Mouse (Mus musculus): ENCODE measurements around the gene Ctnna3. TPM values are rescaled to one million over a fixed set of nuclear protein-coding genes. Genes with fewer than 3 reads are reported as not detected.

Ctnna3 gene
- polyA plus RNA-seq, 2 experiments = 0.78 to 0.89 TPM

DNA sequence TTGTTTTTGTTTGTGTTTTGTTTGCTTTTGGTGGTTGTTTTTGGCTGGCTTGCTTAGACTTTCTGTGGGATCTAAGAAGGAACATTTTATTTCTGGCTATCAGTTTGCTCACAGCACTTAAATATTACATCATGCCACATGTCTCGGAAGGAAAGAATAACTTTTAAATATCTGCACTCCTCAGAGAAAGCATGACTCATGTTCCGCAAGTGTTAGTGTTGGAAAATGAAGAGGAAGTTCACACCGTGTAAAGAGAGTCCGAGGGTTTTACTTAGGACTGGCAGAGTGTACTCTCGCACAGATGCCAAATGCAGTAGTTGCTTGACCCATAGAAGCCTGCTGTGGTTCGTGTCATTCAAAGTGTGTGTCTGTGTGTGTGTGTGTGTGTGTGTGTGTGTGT lies 619.3 kb downstream of the Ctnna3 start:
- Histone ChIP-seq H3K4me2 (replicated peaks; ENCODE audit: low read depth, low read length, severe bottlenecking) (no peak overlapping the region), H3K36me3 (ENCODE audit: control insufficient read depth, insufficient read depth, low read length) (no peaks in the 10 kb centered on the region), H3K4me1 (ENCODE audit: control insufficient read depth, insufficient read depth, low read length) (peaks cover 7% of the 10 kb centered on the region; the same call in 1 of the 2 replicates), H3K4me3 (replicated peaks; ENCODE audit: low read length) (no peak overlapping the region), H3K27ac (replicated peaks; ENCODE audit: low read depth, low read length) (no peak overlapping the region), H3K9me3 (ENCODE audit: control insufficient read depth, low read length) (no peaks in the 10 kb centered on the region), H3K27me3 (ENCODE audit: control insufficient read depth, insufficient read depth, low read length) (no peaks in the 10 kb centered on the region), H3K9ac (ENCODE audit: low read depth, low read length, severe bottlenecking) (no peak overlapping the region)
- ATAC-seq (ENCODE audit: low FRiP score, low read depth) = no peak; the same call in 1 of the 2 replicates
- TF ChIP-seq POLR2A (IDR thresholded peaks at IDR 0.05; ENCODE audit: borderline replicate concordance, extremely low read depth, insufficient read depth, insufficient read length) = no peak
- 64% methylated on average over 6 of the region's 6 CpGs for WGBS
- DNase-seq (ENCODE audit: low spot score) = no peak

- 52% methylated on average over 6 of the region's 6 CpGs for WGBS
These were observed 620.0 kb downstream of the Ctnna3 start for GRCm38 (mm10) chr10:64049946-64050345.

DNA sequence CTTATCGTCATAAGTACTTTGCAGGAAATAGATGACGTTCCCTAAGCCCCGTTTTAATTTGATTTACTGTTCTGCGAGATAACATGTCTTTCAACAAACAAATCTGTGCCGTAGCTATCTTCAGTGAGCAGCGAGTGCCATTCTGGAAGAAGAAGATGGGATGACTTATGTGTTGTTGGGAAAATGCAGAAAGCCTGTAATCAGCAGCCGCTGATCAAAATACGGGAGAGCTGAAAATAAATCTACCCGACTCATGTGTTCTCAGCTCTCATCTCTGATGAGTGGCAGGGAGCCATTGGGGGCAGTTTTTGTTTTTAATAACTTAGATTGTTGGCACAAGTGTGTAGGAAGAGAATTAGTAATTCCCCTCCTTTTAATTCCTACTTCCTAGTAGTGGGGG lies 633.8 kb downstream of the Ctnna3 start:
- WGBS = 86% methylated on average over 9 of the region's 9 CpGs
- H3K4me2 ChIP-seq (replicated peaks; ENCODE audit: low read depth, low read length, severe bottlenecking) = no peak overlapping the region
- H3K9me3 ChIP-seq (ENCODE audit: control insufficient read depth, low read length) = no peaks in the 10 kb centered on the region
- H3K27me3 ChIP-seq (ENCODE audit: control insufficient read depth, insufficient read depth, low read length) = no peaks in the 10 kb centered on the region
- no peaks in the 10 kb centered on the region for H3K36me3 ChIP-seq (ENCODE audit: control insufficient read depth, insufficient read depth, low read length)
- ATAC-seq (ENCODE audit: low FRiP score, low read depth) = no peak
- no peak overlapping the region for H3K9ac ChIP-seq (ENCODE audit: low read depth, low read length, severe bottlenecking)
- no peak for DNase-seq (ENCODE audit: low spot score)
- no peak for TF ChIP-seq POLR2A (IDR thresholded peaks at IDR 0.05; ENCODE audit: borderline replicate concordance, extremely low read depth, insufficient read depth, insufficient read length)
- H3K4me1 ChIP-seq (ENCODE audit: control insufficient read depth, insufficient read depth, low read length) = no peaks in the 10 kb centered on the region
- no peak overlapping the region for H3K4me3 ChIP-seq (replicated peaks; ENCODE audit: low read length)
- H3K27ac ChIP-seq (replicated peaks; ENCODE audit: low read depth, low read length) = no peak overlapping the region

More at GRCm38 (mm10) chr10:64049946-64050345, 620.0 kb downstream of the Ctnna3 start:
- no peak for ATAC-seq (ENCODE audit: low FRiP score, low read depth)
- no peak overlapping the region for H3K4me3 ChIP-seq (replicated peaks; ENCODE audit: low read length)
- no peaks in the 10 kb centered on the region for H3K27me3 ChIP-seq (ENCODE audit: control insufficient read depth, insufficient read depth, low read length)
- DNase-seq (ENCODE audit: low spot score) = no peak
- peaks cover 7% of the 10 kb centered on the region; the same call in 1 of the 2 replicates for H3K4me1 ChIP-seq (ENCODE audit: control insufficient read depth, insufficient read depth, low read length)
- no peaks in the 10 kb centered on the region for H3K9me3 ChIP-seq (ENCODE audit: control insufficient read depth, low read length)
- TF ChIP-seq POLR2A (IDR thresholded peaks at IDR 0.05; ENCODE audit: borderline replicate concordance, extremely low read depth, insufficient read depth, insufficient read length) = no peak
- no peak overlapping the region for H3K4me2 ChIP-seq (replicated peaks; ENCODE audit: low read depth, low read length, severe bottlenecking)
- no peak overlapping the region for H3K27ac ChIP-seq (replicated peaks; ENCODE audit: low read depth, low read length)
- no peak overlapping the region for H3K9ac ChIP-seq (ENCODE audit: low read depth, low read length, severe bottlenecking)
- no peaks in the 10 kb centered on the region for H3K36me3 ChIP-seq (ENCODE audit: control insufficient read depth, insufficient read depth, low read length)

GRCm38 (mm10) chr10:64075944-64076343 lies 646.0 kb downstream of the Ctnna3 start:
- Histone ChIP-seq H3K4me3 (replicated peaks; ENCODE audit: low read length) (no peak overlapping the region), H3K4me2 (replicated peaks; ENCODE audit: low read depth, low read length, severe bottlenecking) (no peak overlapping the region), H3K27ac (replicated peaks; ENCODE audit: low read depth, low read length) (no peak overlapping the region)

GRCm38 (mm10) chr10:64076410-64077052 lies 646.6 kb downstream of the Ctnna3 start:
- TF ChIP-seq POLR2A (IDR thresholded peaks at IDR 0.05; ENCODE audit: borderline replicate concordance, extremely low read depth, insufficient read depth, insufficient read length) = no peak
- no peak overlapping the region for H3K9ac ChIP-seq (ENCODE audit: low read depth, low read length, severe bottlenecking)
- no peaks in the 10 kb centered on the region for H3K4me1 ChIP-seq (ENCODE audit: control insufficient read depth, insufficient read depth, low read length)
- H3K4me2 ChIP-seq (replicated peaks; ENCODE audit: low read depth, low read length, severe bottlenecking) = no peak overlapping the region
- H3K36me3 ChIP-seq (ENCODE audit: control insufficient read depth, insufficient read depth, low read length) = no peaks in the 10 kb centered on the region
- no peaks in the 10 kb centered on the region for H3K9me3 ChIP-seq (ENCODE audit: control insufficient read depth, low read length)
- no peak overlapping the region for H3K27ac ChIP-seq (replicated peaks; ENCODE audit: low read depth, low read length)
- ATAC-seq (ENCODE audit: low FRiP score, low read depth) (no peak), DNase-seq (ENCODE audit: low spot score) (no peak)
- H3K4me3 ChIP-seq (replicated peaks; ENCODE audit: low read length) = no peak overlapping the region
- WGBS = 44% methylated on average over 10 of the region's 10 CpGs
- no peaks in the 10 kb centered on the region for H3K27me3 ChIP-seq (ENCODE audit: control insufficient read depth, insufficient read depth, low read length)

More at GRCm38 (mm10) chr10:64075944-64076343, 646.0 kb downstream of the Ctnna3 start:
- no peak for TF ChIP-seq POLR2A (IDR thresholded peaks at IDR 0.05; ENCODE audit: borderline replicate concordance, extremely low read depth, insufficient read depth, insufficient read length)
- DNase-seq (ENCODE audit: low spot score) (no peak), ATAC-seq (ENCODE audit: low FRiP score, low read depth) (no peak)
- Histone ChIP-seq H3K9me3 (ENCODE audit: control insufficient read depth, low read length) (no peaks in the 10 kb centered on the region), H3K4me1 (ENCODE audit: control insufficient read depth, insufficient read depth, low read length) (no peaks in the 10 kb centered on the region), H3K9ac (ENCODE audit: low read depth, low read length, severe bottlenecking) (no peak overlapping the region), H3K27me3 (ENCODE audit: control insufficient read depth, insufficient read depth, low read length) (no peaks in the 10 kb centered on the region), H3K36me3 (ENCODE audit: control insufficient read depth, insufficient read depth, low read length) (no peaks in the 10 kb centered on the region)
- WGBS = 32% methylated on average over 5 of the region's 5 CpGs
